Mouse (Mus musculus) kidney, embryonic 14.5 days (tissue): ENCODE results near the gene Pmm2. TPM values are rescaled to one million over a fixed set of nuclear protein-coding genes. Genes with fewer than 3 reads are reported as not detected.

Experiments used
- ATAC-seq: fragments of 200-750 bp; cut with Nextera tagmentation; 2 replicates; pipeline ENCODE4 v1.8.0; 2017; ENCODE audit warnings: moderate number of reproducible peaks, mild to moderate bottlenecking, moderate TSS enrichment, moderate library complexity; ENCODE audit not compliant: low FRiP score, low TSS enrichment
- H3K27ac ChIP-seq: fragments of 300-500 bp; sonication (generic); 2 replicates; pipeline ENCODE4 v1.5.1; 2014; ENCODE audit warnings: low read depth, mild to moderate bottlenecking, low read length, moderate library complexity, mixed read lengths
- H3K27me3 ChIP-seq: fragments of 300-500 bp; sonication (generic); 2 replicates; pipeline ENCODE4 v1.6.1; 2014; ENCODE audit warnings: mild to moderate bottlenecking, low read length; ENCODE audit not compliant: control insufficient read depth, insufficient read depth
- H3K36me3 ChIP-seq: fragments of 300-500 bp; sonication (generic); 2 replicates; pipeline ENCODE4 v1.6.1; 2014; ENCODE audit warnings: low read length, mixed read lengths; ENCODE audit not compliant: control insufficient read depth, insufficient read depth
- H3K4me1 ChIP-seq: fragments of 300-500 bp; sonication (generic); 2 replicates; pipeline ENCODE4 v1.6.1; 2014; ENCODE audit warnings: low read length, mixed read lengths; ENCODE audit not compliant: control insufficient read depth, insufficient read depth
- H3K4me2 ChIP-seq: fragments of 300-500 bp; sonication (generic); replicated peaks from 2 replicates; pipeline ENCODE4 v1.6.1; 2014; ENCODE audit warnings: low read depth, mild to moderate bottlenecking, low read length
- H3K4me3 ChIP-seq: fragments of 300-500 bp; sonication (generic); 2 replicates; pipeline ENCODE4 v1.5.1; 2014; ENCODE audit warnings: mild to moderate bottlenecking, low read length
- H3K9ac ChIP-seq: fragments of 300-500 bp; sonication (generic); 2 replicates; pipeline ENCODE4 v1.6.1; 2014; ENCODE audit warnings: low read depth, mild to moderate bottlenecking, low read length, moderate library complexity
- H3K9me3 ChIP-seq: fragments of 300-500 bp; sonication (generic); 2 replicates; pipeline ENCODE4 v1.6.1; 2016; ENCODE audit warnings: low read length; ENCODE audit not compliant: control insufficient read depth
- WGBS: fragments of 180-500 bp; shearing (Covaris S2); extraction: QIAGEN DNeasy Blood & Tissue Kit; methylation state at CpG from one replicate; pipeline ENCODE4 v1.1.7; 2014; 5-methylcytosine and 5-hydroxymethylcytosine counted together
- polyA plus RNA-seq: library from polyadenylated mRNA; unstranded; fragments of >200 nt; fragmentation: Nextera tagmentation; extraction: Ambion mirVana; gene quantifications from 2 replicates; pipeline ENCODE4 v1.2.1, GENCODE M21; 2014

Pmm2 gene
- 44.5 and 59.4 TPM in 2 replicates for polyA plus RNA-seq

- H3K27me3 ChIP-seq, result no peaks in the 10 kb centered on the region
- peak within 1 kb of the TSS; percentile 70 for H3K4me3 ChIP-seq
- peak within 1 kb of the TSS; percentile 87 for H3K9ac ChIP-seq
- peak within 1 kb of the TSS; percentile 86 for H3K27ac ChIP-seq
- no peaks in the 10 kb centered on the region for H3K9me3 ChIP-seq
- peaks cover 13% of the 10 kb centered on the region for H3K4me1 ChIP-seq
- H3K36me3 ChIP-seq, result peaks cover 27% of the 10 kb centered on the region
- H3K4me2 ChIP-seq, result peak within 1 kb of the TSS; percentile 78
- WGBS, result under 1% methylated on average over 59 of the region's 59 CpGs
- ATAC-seq, result peak; percentile 93
Observed at GRCm38 (mm10) chr16:8637217-8638051, at the start of gene Pmm2, which contains the start of gene Tmem186. Gene Pmm2, plus strand, starts transcription at chr16:8637674. Gene Tmem186, minus strand, starts transcription at chr16:8637712.

DNA sequence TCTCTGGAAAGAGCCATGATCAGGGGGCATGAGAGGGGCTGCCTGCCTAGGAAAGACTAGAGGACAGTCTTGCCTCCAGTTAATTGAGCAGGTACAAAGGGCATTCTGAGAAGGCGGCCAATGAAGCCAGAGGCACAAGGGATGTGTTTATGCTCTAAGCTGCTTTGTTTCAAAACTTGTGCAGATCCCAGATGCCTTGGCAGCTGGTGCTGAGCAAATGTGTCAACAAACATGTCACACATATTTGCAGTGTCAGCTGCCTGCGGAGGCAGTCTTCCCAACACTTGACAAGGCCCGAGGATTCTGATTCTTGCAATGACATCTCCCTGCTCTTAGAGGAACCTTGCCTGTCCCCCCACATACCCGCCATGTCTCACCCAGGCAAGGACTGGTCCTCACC is 42.1 kb upstream of the Pmm2 start:
- ATAC-seq, result no peak
- Histone ChIP-seq H3K9me3 (no peaks in the 10 kb centered on the region), H3K4me2 (no peak overlapping the region), H3K4me1 (no peaks in the 10 kb centered on the region), H3K27ac (no peak overlapping the region), H3K27me3 (no peaks in the 10 kb centered on the region), H3K9ac (no peak overlapping the region), H3K4me3 (no peak overlapping the region), H3K36me3 (no peaks in the 10 kb centered on the region)
- 74% methylated on average over 4 of the region's 4 CpGs for WGBS

DNA sequence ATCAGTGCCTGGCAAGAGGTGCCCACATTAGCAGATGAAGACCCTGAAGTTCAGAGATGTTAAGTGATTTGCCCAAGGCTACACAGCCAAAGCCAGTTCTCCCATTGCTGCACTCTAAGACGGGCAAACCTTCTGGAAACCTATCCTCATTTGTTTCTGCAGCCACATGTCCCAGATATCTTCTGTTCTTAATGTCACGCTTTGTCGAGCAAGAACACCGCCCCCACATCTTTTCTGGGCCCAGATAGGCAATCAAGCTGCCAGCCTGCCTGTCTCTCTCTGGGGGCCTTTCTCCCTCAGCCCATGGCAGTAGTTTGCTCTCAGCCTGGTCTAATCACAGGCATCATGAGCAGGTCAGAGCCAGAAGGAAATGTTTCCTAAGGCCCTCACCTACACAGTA is 41.1 kb upstream of the Pmm2 start:
- Histone ChIP-seq H3K9me3 (no peaks in the 10 kb centered on the region), H3K4me1 (no peaks in the 10 kb centered on the region), H3K36me3 (no peaks in the 10 kb centered on the region), H3K4me3 (no peak overlapping the region), H3K9ac (no peak overlapping the region), H3K27ac (no peak overlapping the region), H3K4me2 (no peak overlapping the region), H3K27me3 (no peaks in the 10 kb centered on the region)
- WGBS, result 46% methylated on average over 4 of the region's 4 CpGs
- peak; percentile 46; the same call in 1 of the 2 replicates for ATAC-seq

GRCm38 (mm10) chr16:8597516-8597915 is 40.0 kb upstream of the Pmm2 start:
- ATAC-seq, result no peak
- 85% methylated on average over 5 of the region's 5 CpGs for WGBS

GRCm38 (mm10) chr16:8603789-8604188 is 33.7 kb upstream of the Pmm2 start:
- no peak for ATAC-seq
- no peak overlapping the region for H3K27ac ChIP-seq
- H3K9me3 ChIP-seq, result no peaks in the 10 kb centered on the region
- no peaks in the 10 kb centered on the region for H3K4me1 ChIP-seq
- H3K36me3 ChIP-seq, result peaks cover 7% of the 10 kb centered on the region; the same call in 1 of the 2 replicates
- no peak overlapping the region for H3K4me2 ChIP-seq
- H3K9ac ChIP-seq, result no peak overlapping the region
- whole genome bisulfite sequencing, result 91% methylated on average over 3 of the region's 3 CpGs
- H3K27me3 ChIP-seq, result no peaks in the 10 kb centered on the region
- no peak overlapping the region for H3K4me3 ChIP-seq

More at GRCm38 (mm10) chr16:8597516-8597915, 40.0 kb upstream of the Pmm2 start:
- Histone ChIP-seq H3K27ac (no peak overlapping the region), H3K9me3 (no peaks in the 10 kb centered on the region), H3K36me3 (peaks cover under 1% of the 10 kb centered on the region; the same call in 1 of the 2 replicates), H3K9ac (no peak overlapping the region), H3K4me3 (no peak overlapping the region), H3K27me3 (no peaks in the 10 kb centered on the region), H3K4me1 (no peaks in the 10 kb centered on the region), H3K4me2 (no peak overlapping the region)

GRCm38 (mm10) chr16:8610397-8610796 is 27.1 kb upstream of the Pmm2 start:
- Histone ChIP-seq H3K27ac (no peak overlapping the region), H3K9me3 (no peaks in the 10 kb centered on the region), H3K4me3 (no peak overlapping the region), H3K36me3 (peaks cover 4% of the 10 kb centered on the region; the same call in 1 of the 2 replicates), H3K9ac (no peak overlapping the region), H3K4me1 (no peaks in the 10 kb centered on the region), H3K27me3 (no peaks in the 10 kb centered on the region), H3K4me2 (no peak overlapping the region)
- 56% methylated on average over 3 of the region's 3 CpGs for WGBS
- no peak for ATAC-seq

GRCm38 (mm10) chr16:8612214-8613005 is 25.1 kb upstream of the Pmm2 start:
- no peaks in the 10 kb centered on the region for H3K4me1 ChIP-seq
- ATAC-seq, result no peak
- H3K27me3 ChIP-seq, result no peaks in the 10 kb centered on the region
- WGBS, result 89% methylated on average over 8 of the region's 8 CpGs
- no peak overlapping the region for H3K4me2 ChIP-seq
- no peak overlapping the region for H3K9ac ChIP-seq
- H3K36me3 ChIP-seq, result peaks cover 4% of the 10 kb centered on the region; the same call in 1 of the 2 replicates
- H3K4me3 ChIP-seq, result no peak overlapping the region
- no peak overlapping the region for H3K27ac ChIP-seq
- no peaks in the 10 kb centered on the region for H3K9me3 ChIP-seq

DNA sequence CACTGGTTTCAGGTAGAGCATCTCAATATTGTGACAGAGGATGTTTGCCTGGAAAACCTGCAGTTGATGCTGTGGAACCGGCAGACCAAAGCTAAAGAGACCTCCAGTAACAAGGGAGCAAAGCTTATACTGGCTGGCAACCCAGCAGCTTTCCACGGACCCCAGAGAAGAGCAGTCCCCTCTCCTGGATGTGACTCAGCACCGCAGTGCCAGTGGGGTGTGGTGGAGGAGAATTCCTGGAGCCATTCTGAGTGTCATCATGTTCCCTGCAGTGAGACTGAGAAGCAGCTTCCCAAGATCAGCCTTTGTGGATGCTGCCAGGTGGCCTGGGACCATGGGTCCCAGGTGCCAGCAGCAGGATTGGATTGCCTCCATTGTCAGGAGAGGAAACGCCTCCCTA is 24.4 kb upstream of the Pmm2 start:
- no peak overlapping the region for H3K4me3 ChIP-seq
- no peak for ATAC-seq

More for the DNA sequence above, 24.4 kb upstream of the Pmm2 start:
- no peak overlapping the region for H3K9ac ChIP-seq
- H3K4me1 ChIP-seq, result no peaks in the 10 kb centered on the region
- no peaks in the 10 kb centered on the region for H3K9me3 ChIP-seq
- peaks cover 4% of the 10 kb centered on the region; the same call in 1 of the 2 replicates for H3K36me3 ChIP-seq
- H3K4me2 ChIP-seq, result no peak overlapping the region
- no peaks in the 10 kb centered on the region for H3K27me3 ChIP-seq
- 83% methylated on average over 4 of the region's 4 CpGs for WGBS
- H3K27ac ChIP-seq, result no peak overlapping the region
